Mouse (Mus musculus) liver, embryonic 15.5 days (tissue): ENCODE data around the gene Kncn. TPM values are rescaled to one million over a fixed set of nuclear protein-coding genes. Genes with fewer than 3 reads are reported as not detected.

Source experiments
- ATAC-seq: fragments of 200-750 bp; cut with Nextera tagmentation; 2 replicates; pipeline ENCODE4 v1.8.0; 2017; ENCODE audit warnings: moderate number of reproducible peaks, mild to moderate bottlenecking, moderate library complexity; ENCODE audit not compliant: insufficient read depth
- H3K27ac ChIP-seq: fragments of 300-500 bp; sonication (generic); replicated peaks from 2 replicates; pipeline ENCODE4 v1.5.1; 2015; ENCODE audit warnings: mild to moderate bottlenecking, inconsistent platforms
- H3K27me3 ChIP-seq: fragments of 300-500 bp; sonication (generic); 2 replicates; pipeline ENCODE4 v1.6.1; 2015; ENCODE audit warnings: mild to moderate bottlenecking, inconsistent platforms
- H3K36me3 ChIP-seq: fragments of 300-500 bp; sonication (generic); replicated peaks from 2 replicates; pipeline ENCODE4 v1.6.1; 2015; ENCODE audit warnings: moderate library complexity, mild to moderate bottlenecking, inconsistent platforms
- H3K4me1 ChIP-seq: fragments of 300-500 bp; sonication (generic); replicated peaks from 2 replicates; pipeline ENCODE4 v1.6.1; 2015; ENCODE audit warnings: inconsistent platforms
- H3K4me2 ChIP-seq: fragments of 300-500 bp; sonication (generic); 2 replicates; pipeline ENCODE4 v1.6.1; 2015; ENCODE audit warnings: moderate library complexity, mild to moderate bottlenecking, inconsistent platforms
- H3K4me3 ChIP-seq: fragments of 300-500 bp; sonication (generic); replicated peaks from 2 replicates; pipeline ENCODE4 v1.5.1; 2015; ENCODE audit warnings: mild to moderate bottlenecking, inconsistent platforms
- H3K9ac ChIP-seq: fragments of 300-500 bp; sonication (generic); 2 replicates; pipeline ENCODE4 v1.6.1; 2015; ENCODE audit warnings: moderate library complexity, mild to moderate bottlenecking, inconsistent platforms
- H3K9me3 ChIP-seq: fragments of 300-500 bp; sonication (generic); replicated peaks from 2 replicates; pipeline ENCODE4 v1.6.1; 2016; ENCODE audit warnings: inconsistent platforms
- WGBS: fragments of 180-500 bp; shearing (Covaris S2); methylation state at CpG from one replicate; pipeline ENCODE4 v1.1.7; 2015; ENCODE audit warnings: mixed read lengths; ENCODE audit not compliant: insufficient replicate concordance; 5-methylcytosine and 5-hydroxymethylcytosine counted together
- polyA plus RNA-seq: library from polyadenylated mRNA; unstranded; fragments of >200 nt; fragmentation: Nextera tagmentation; extraction: Ambion mirVana; gene quantifications from 2 replicates; pipeline ENCODE4 v1.2.1, GENCODE M21; 2015

The Kncn gene
- polyA plus RNA-seq, 1 experiment from 2014 or later: not detected

DNA sequence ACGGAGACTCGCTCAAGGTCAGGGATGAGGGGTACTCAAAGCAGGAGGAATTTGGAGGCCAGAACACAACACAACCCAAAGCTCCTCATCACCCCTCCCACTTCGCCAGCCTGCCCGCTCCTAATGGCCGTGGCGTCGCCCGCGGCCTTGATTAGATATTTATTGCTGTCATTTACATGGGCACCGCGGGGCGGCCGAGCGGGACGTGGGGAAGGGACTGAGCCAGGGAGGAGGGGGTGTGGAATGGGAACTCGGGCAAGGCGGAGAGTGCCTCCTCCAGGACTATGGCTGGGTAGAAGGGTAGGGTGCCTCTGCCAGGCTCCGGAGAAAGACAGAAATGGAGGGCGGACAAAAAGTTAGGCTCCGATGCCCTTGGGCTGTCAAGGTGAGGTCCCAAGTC lies 52.4 kb downstream of the Kncn start:
- H3K9me3 ChIP-seq: no peaks in the 10 kb centered on the region
- no peak overlapping the region for H3K27ac ChIP-seq
- peaks cover 3% of the 10 kb centered on the region for H3K4me1 ChIP-seq
- H3K4me2 ChIP-seq: no peak overlapping the region
- peaks cover 100% of the 10 kb centered on the region for H3K27me3 ChIP-seq
- 2% methylated on average over 20 of the region's 20 CpGs for WGBS
- no peak for ATAC-seq
- H3K4me3 ChIP-seq: no peak overlapping the region
- H3K36me3 ChIP-seq: no peaks in the 10 kb centered on the region
- no peak overlapping the region for H3K9ac ChIP-seq

GRCm38 (mm10) chr4:115937061-115937976 lies 53.1 kb downstream of the Kncn start:
- 6% methylated on average over 19 of the region's 19 CpGs for WGBS
- H3K27me3 ChIP-seq: peaks cover 100% of the 10 kb centered on the region
- H3K27ac ChIP-seq: no peak overlapping the region
- no peak overlapping the region for H3K9ac ChIP-seq
- no peak for ATAC-seq
- peaks cover 3% of the 10 kb centered on the region for H3K4me1 ChIP-seq
- H3K4me3 ChIP-seq: no peak overlapping the region
- H3K36me3 ChIP-seq: no peaks in the 10 kb centered on the region
- no peaks in the 10 kb centered on the region for H3K9me3 ChIP-seq
- H3K4me2 ChIP-seq: no peak overlapping the region

GRCm38 (mm10) chr4:115938276-115939160 lies 54.3 kb downstream of the Kncn start:
- WGBS: 3% methylated on average over 37 of the region's 37 CpGs
- no peak overlapping the region for H3K27ac ChIP-seq
- H3K4me3 ChIP-seq: no peak overlapping the region
- no peaks in the 10 kb centered on the region for H3K9me3 ChIP-seq
- no peak for ATAC-seq
- peaks cover 100% of the 10 kb centered on the region for H3K27me3 ChIP-seq
- H3K9ac ChIP-seq: no peak overlapping the region
- no peaks in the 10 kb centered on the region for H3K36me3 ChIP-seq
- no peak overlapping the region for H3K4me2 ChIP-seq
- peaks cover 3% of the 10 kb centered on the region for H3K4me1 ChIP-seq

Other genes starting within 250 kb of the Kncn start
- 3.7 and 3.8 TPM in 2 replicates for gene Cyp4b1, start 236.7 kb upstream of the Kncn start, polyA plus RNA-seq
- 10.3 and 10.7 TPM in 2 replicates for gene Efcab14, start 146.7 kb upstream of the Kncn start, polyA plus RNA-seq
- gene Tex38, start 103.4 kb upstream of the Kncn start, polyA plus RNA-seq: not detected in 2 replicates
- 15.7 and 16.4 TPM in 2 replicates for gene Atpaf1, start 99.6 kb upstream of the Kncn start, polyA plus RNA-seq
- 8.0 and 8.2 TPM in 2 replicates for gene Mob3c, start 56.3 kb upstream of the Kncn start, polyA plus RNA-seq
- 30.0 and 33.1 TPM in 2 replicates for gene Mknk1, start 45.2 kb upstream of the Kncn start, polyA plus RNA-seq
- gene 6430628N08Rik, start 6.3 kb downstream of the Kncn start, polyA plus RNA-seq: not detected in 2 replicates
- gene Dmbx1, start 55.5 kb downstream of the Kncn start, polyA plus RNA-seq: not detected in 2 replicates
- 10.0 and 12.7 TPM in 2 replicates for gene Faah, start 133.5 kb downstream of the Kncn start, polyA plus RNA-seq
- 9.0 and 9.8 TPM in 2 replicates for gene Nsun4, start 169.5 kb downstream of the Kncn start, polyA plus RNA-seq
- gene Uqcrh, start 190.7 kb downstream of the Kncn start, polyA plus RNA-seq: 303 and 305 TPM in 2 replicates
- gene Lrrc41, start 190.9 kb downstream of the Kncn start, polyA plus RNA-seq: 25.5 and 27.6 TPM in 2 replicates
- 26.0 and 26.8 TPM in 2 replicates for gene Rad54l, start 239.3 kb downstream of the Kncn start, polyA plus RNA-seq
- gene Pomgnt1, start 239.4 kb downstream of the Kncn start, polyA plus RNA-seq: 11.5 and 12.4 TPM in 2 replicates